Mouse (Mus musculus) stomach, embryonic 14.5 days (tissue): ENCODE results near the gene Sycp2l. TPM values are rescaled to one million over a fixed set of nuclear protein-coding genes. Genes with fewer than 3 reads are reported as not detected.

Source experiments
- ATAC-seq: fragments of 200-750 bp; cut with Nextera tagmentation; 2 replicates; pipeline ENCODE4 v1.8.0; 2017; ENCODE audit warnings: low read depth, moderate TSS enrichment; ENCODE audit not compliant: insufficient number of reproducible peaks, insufficient read depth, low FRiP score
- H3K27ac ChIP-seq: fragments of 300-500 bp; sonication (generic); 2 replicates; pipeline ENCODE4 v1.5.1; 2014; ENCODE audit warnings: mild to moderate bottlenecking, low read length, moderate library complexity, mixed read lengths
- H3K27me3 ChIP-seq: fragments of 300-500 bp; sonication (generic); 2 replicates; pipeline ENCODE4 v1.6.1; 2014; ENCODE audit warnings: low read length, control low read depth, mixed read lengths; ENCODE audit not compliant: control insufficient read depth, insufficient read depth
- H3K36me3 ChIP-seq: fragments of 300-500 bp; sonication (generic); 2 replicates; pipeline ENCODE4 v1.6.1; 2014; ENCODE audit warnings: mild to moderate bottlenecking, control low read depth, low read length, moderate library complexity, mixed read lengths; ENCODE audit not compliant: control insufficient read depth, insufficient read depth
- H3K4me1 ChIP-seq: fragments of 300-500 bp; sonication (generic); 2 replicates; pipeline ENCODE4 v1.6.1; 2014; ENCODE audit warnings: low read length, control low read depth, mixed read lengths; ENCODE audit not compliant: control insufficient read depth, insufficient read depth
- H3K4me2 ChIP-seq: fragments of 300-500 bp; sonication (generic); replicated peaks from 2 replicates; pipeline ENCODE4 v1.6.1; 2014; ENCODE audit warnings: low read depth, low read length, control low read depth
- H3K4me3 ChIP-seq: fragments of 300-500 bp; sonication (generic); 2 replicates; pipeline ENCODE4 v1.5.1; 2014; ENCODE audit warnings: low read depth, low read length, control low read depth
- H3K9ac ChIP-seq: fragments of 300-500 bp; sonication (generic); replicated peaks from 2 replicates; pipeline ENCODE4 v1.6.1; 2014; ENCODE audit warnings: low read depth, mild to moderate bottlenecking, control low read depth, low read length, moderate library complexity, mixed read lengths
- H3K9me3 ChIP-seq: fragments of 300-500 bp; sonication (generic); 2 replicates; pipeline ENCODE4 v1.6.1; 2016; ENCODE audit warnings: low read depth, low read length, control low read depth; ENCODE audit not compliant: control insufficient read depth
- WGBS: fragments of 180-500 bp; shearing (Covaris S2); extraction: QIAGEN DNeasy Blood & Tissue Kit; methylation state at CpG from one replicate; pipeline ENCODE4 v1.1.7; 2014; 5-methylcytosine and 5-hydroxymethylcytosine counted together
- polyA plus RNA-seq: library from polyadenylated mRNA; unstranded; fragments of >200 nt; fragmentation: Nextera tagmentation; extraction: Ambion mirVana; gene quantifications from 2 replicates; pipeline ENCODE4 v1.2.1, GENCODE M21; 2014

Gene Sycp2l
- polyA plus RNA-seq, 1 experiment from 2014 or later, result 0.54 TPM

DNA sequence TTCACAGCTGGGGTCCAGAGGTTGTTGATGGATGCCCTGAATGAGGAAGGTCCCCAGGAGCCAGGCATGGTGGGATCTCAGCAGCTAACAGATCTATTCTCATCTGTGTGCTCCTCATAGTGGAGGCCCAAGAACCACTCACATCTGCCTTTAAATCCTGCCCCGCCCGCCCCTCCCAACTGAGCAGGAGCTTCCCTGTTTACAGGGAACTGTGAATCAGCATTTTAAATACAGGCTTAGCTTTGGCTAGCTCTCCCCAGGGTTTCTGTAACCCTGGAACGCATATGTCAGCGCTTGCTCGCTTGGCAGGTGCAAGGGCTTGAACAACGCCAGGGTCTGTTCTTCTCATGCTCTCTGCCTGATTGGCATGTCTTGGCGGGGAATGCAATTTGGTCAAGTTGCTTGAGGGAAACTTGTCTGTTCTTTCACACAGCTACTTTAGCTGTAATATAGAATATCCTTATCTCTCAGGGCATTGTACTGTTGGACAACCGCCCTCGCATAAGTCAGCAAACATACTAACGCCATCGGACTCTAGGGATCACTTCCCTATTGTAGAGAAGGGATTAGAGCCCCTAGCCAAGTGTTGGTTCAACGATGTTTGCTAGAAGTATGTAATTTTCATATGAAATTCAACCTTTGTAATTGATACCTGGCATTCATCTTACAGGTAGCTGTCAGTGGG is 10.1 kb upstream of the Sycp2l start:
- no peaks in the 10 kb centered on the region for H3K27me3 ChIP-seq
- no peak overlapping the region for H3K9ac ChIP-seq
- no peaks in the 10 kb centered on the region for H3K36me3 ChIP-seq
- no peak overlapping the region for H3K27ac ChIP-seq
- no peaks in the 10 kb centered on the region for H3K4me1 ChIP-seq
- no peak for ATAC-seq
- WGBS, result 65% methylated on average over 12 of the region's 12 CpGs
- no peak overlapping the region for H3K4me2 ChIP-seq
- no peak overlapping the region for H3K4me3 ChIP-seq
- H3K9me3 ChIP-seq, result no peaks in the 10 kb centered on the region

DNA sequence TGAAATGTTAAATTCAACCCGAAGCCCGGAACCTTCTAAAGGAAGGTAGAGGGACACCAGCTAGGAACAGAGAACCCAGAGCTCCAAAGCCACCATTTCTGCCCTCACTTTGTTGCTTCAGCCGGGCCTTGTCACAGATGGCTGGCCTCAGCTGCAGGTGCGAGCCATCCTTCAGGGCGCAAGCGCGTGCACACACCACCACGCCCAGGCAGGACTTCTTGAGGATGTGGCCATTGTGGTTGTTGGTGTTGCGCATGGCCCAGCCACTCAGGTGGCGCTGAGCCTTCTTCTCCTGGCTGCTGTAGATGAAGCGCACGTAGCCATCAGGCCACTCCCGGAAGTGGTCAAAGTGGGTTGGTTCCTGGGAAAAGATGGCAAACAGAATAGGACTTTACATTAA is 8.6 kb upstream of the Sycp2l start:
- no peak overlapping the region for H3K4me3 ChIP-seq
- no peaks in the 10 kb centered on the region for H3K36me3 ChIP-seq
- 91% methylated on average over 13 of the region's 13 CpGs for WGBS
- H3K4me2 ChIP-seq, result no peak overlapping the region
- no peaks in the 10 kb centered on the region for H3K9me3 ChIP-seq
- H3K4me1 ChIP-seq, result no peaks in the 10 kb centered on the region
- no peak overlapping the region for H3K9ac ChIP-seq
- H3K27ac ChIP-seq, result no peak overlapping the region
- H3K27me3 ChIP-seq, result no peaks in the 10 kb centered on the region
- no peak for ATAC-seq

DNA sequence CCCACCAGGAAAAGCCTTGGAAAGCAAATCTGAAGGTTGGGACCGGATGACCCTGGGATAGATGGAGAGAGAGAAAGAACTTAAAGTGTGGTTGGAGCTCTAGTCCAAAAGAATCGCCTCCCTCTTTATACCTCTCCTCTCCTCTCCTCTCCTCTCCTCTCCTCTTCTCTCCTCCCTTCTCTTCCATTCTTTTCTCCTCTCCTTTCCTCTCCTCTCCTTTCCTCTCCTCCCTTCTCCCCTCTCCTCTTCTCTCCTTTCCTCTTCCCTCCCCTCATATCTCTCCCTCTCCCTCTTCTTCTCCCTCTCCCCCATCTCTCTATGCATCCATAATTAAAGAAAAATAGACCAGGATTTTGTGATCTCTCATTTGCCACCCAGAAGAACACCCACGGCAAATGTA is 3.2 kb upstream of the Sycp2l start, which contains the start of gene Gcm2:
Gene Gcm2, minus strand, starts transcription at position 101 of the 400 bp plus-strand sequence.
- Histone ChIP-seq H3K27me3 (no peaks in the 10 kb centered on the region), H3K4me2 (no peak within 1 kb of the TSS), H3K4me3 (no peak within 1 kb of the TSS), H3K9me3 (no peaks in the 10 kb centered on the region), H3K27ac (no peak within 1 kb of the TSS), H3K4me1 (no peaks in the 10 kb centered on the region), H3K36me3 (no peaks in the 10 kb centered on the region), H3K9ac (no peak within 1 kb of the TSS)
- ATAC-seq, result no peak
- WGBS, result 83% methylated on average over 3 of the region's 3 CpGs

DNA sequence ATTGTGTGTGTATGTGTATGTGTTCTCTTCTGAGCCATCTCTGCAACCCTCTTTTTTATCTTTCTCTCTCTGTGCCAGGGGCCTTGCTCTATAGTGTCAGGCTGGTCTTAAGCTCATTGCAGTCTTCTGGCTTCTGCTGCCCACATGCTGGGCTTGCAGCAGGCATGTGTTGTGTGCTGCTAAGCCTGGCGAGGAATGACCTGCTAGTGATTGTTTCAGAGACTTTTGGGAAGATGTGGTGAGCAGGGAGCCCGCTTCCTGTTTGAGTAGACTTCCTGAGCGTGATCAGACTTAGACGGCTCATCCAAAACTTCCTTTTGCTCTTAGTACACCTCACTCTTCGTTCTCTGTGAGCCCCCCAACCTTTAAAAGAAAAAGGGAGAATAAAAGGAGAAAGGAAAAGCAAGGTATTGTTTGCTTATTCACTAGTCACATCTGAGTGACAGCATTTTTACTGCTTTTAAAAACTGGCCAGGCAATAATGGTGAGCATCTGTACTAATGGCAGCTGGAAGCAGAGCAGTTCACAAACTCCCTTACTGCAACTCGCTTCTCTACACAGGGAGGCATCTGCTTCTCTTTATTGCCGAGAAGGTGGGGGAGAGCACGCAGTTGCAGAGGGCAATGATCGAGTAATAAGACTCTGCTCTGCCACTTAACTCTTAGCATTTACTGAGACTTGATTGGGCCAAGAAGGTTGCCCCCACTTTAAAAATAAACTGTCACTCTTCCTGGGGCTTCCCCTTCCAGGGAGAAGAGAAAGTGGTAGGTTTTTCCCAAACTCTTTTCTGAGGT is 5.2 kb downstream of the Sycp2l start:
- H3K4me3 ChIP-seq, result no peak overlapping the region
- no peaks in the 10 kb centered on the region for H3K9me3 ChIP-seq
- H3K36me3 ChIP-seq, result no peaks in the 10 kb centered on the region
- no peaks in the 10 kb centered on the region for H3K4me1 ChIP-seq
- no peak overlapping the region for H3K4me2 ChIP-seq
- ATAC-seq, result no peak
- no peak overlapping the region for H3K27ac ChIP-seq
- 38% methylated on average over 9 of the region's 9 CpGs for WGBS
- no peak overlapping the region for H3K9ac ChIP-seq
- no peaks in the 10 kb centered on the region for H3K27me3 ChIP-seq

DNA sequence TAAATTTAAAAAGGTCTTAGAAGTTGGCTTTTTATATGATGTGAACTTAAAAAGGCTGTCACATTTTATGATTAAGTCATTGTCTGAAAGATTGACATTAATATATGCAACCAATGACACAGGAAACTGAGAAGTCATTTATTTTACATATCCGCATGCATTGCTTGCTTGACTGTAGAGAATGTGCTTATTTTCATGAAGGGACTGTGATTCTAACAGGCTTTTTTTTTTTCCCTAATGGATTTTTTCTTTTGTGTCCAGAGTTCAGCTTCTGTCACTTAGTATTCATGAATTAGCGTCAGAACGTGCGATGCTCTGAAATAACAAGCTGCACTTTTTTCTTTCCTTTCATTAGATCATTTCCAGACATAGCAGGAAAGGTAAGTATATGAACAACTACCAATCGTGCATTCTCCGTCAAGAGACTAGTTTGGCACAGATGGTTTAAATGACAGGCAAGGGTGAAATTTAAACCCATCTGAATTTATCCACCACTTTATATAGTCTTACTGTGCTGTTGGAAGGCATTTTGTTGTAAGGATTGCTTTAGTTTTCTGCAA is 9.6 kb downstream of the Sycp2l start:
- WGBS, result 85% methylated on average over 6 of the region's 6 CpGs
- Histone ChIP-seq H3K9me3 (no peaks in the 10 kb centered on the region), H3K27ac (no peak overlapping the region), H3K4me3 (no peak overlapping the region), H3K4me1 (no peaks in the 10 kb centered on the region), H3K4me2 (no peak overlapping the region), H3K27me3 (no peaks in the 10 kb centered on the region), H3K36me3 (no peaks in the 10 kb centered on the region), H3K9ac (no peak overlapping the region)
- no peak for ATAC-seq

DNA sequence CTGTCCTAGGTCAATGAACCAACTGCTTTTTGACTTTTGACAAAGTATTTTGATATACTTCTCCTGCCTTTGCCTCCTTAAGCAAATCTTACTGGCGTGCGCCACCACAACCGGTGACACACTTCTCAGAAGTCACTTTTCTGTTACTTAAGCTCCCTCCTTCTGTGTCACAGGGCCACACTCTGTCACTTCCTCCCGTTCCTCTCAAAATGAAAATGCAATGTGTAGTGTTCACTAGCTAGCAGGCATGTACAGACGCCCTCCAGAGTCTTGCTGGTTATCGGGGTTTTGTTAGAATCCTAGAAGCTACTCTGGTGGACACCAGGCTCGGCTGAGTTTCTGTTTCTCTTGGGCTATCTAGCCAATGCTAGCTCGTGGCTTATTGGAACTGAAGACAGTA is 14.2 kb downstream of the Sycp2l start:
- H3K9me3 ChIP-seq, result no peaks in the 10 kb centered on the region
- WGBS, result 82% methylated on average over 8 of the region's 8 CpGs
- no peaks in the 10 kb centered on the region for H3K27me3 ChIP-seq
- ATAC-seq, result no peak
- H3K36me3 ChIP-seq, result no peaks in the 10 kb centered on the region
- H3K4me2 ChIP-seq, result no peak overlapping the region
- H3K4me1 ChIP-seq, result no peaks in the 10 kb centered on the region
- no peak overlapping the region for H3K27ac ChIP-seq
- no peak overlapping the region for H3K9ac ChIP-seq
- H3K4me3 ChIP-seq, result no peak overlapping the region

DNA sequence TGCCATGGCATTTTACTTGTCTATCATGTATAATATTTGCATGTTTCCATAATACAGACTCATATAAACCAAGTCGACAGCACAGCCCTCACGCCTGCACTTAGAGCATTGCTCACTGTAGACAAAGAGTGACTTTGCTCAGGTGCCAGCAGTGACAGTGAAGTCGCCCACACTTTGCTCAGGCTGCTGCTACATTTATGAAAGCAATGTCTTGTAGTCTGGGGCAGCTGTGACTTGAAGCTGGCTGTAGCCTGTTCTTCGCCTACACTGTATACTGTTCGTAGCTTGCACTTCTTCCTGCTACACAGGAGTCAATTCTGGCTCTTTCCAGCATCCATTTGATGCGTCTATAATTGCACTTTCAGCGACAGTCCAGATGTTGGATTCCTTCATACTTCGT is 15.0 kb downstream of the Sycp2l start:
- 79% methylated on average over 8 of the region's 8 CpGs for WGBS
- ATAC-seq, result no peak

DNA sequence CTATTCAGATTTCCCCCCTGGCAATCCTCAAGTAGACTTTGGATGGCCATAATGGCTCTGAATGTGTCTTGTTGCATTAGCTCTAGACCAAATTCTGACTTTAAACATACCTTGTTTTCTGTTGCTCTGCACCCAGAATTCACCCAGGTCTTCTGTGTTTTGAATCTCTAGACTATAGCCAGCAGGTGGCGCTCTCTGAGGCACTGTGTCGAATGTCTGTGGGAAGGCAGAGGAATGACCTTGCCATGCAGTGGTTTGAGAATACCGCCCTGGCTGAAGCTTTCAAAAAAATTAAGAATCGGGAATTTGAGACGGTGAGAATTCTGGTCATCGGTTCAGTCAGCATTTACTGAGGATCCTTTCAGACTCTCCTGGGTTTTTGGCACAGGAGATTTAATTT is 20.8 kb downstream of the Sycp2l start:
- Histone ChIP-seq H3K4me3 (no peak overlapping the region), H3K9ac (no peak overlapping the region), H3K9me3 (no peaks in the 10 kb centered on the region), H3K27me3 (no peaks in the 10 kb centered on the region), H3K4me1 (no peaks in the 10 kb centered on the region), H3K27ac (no peak overlapping the region), H3K36me3 (no peaks in the 10 kb centered on the region), H3K4me2 (no peak overlapping the region)
- WGBS, result 7% methylated on average over 6 of the region's 6 CpGs
- no peak for ATAC-seq

More for the DNA sequence above, 15.0 kb downstream of the Sycp2l start:
- Histone ChIP-seq H3K4me3 (no peak overlapping the region), H3K4me1 (no peaks in the 10 kb centered on the region), H3K36me3 (no peaks in the 10 kb centered on the region), H3K4me2 (no peak overlapping the region), H3K9me3 (no peaks in the 10 kb centered on the region), H3K9ac (no peak overlapping the region), H3K27ac (no peak overlapping the region), H3K27me3 (no peaks in the 10 kb centered on the region)
